Mouse (Mus musculus) G1E (cell line): ENCODE results near the gene Ppbp.

Experiments
- CTCF ChIP-seq: IDR thresholded peaks from 2 replicates; pipeline ENCODE4 v1.5.1; 2012; ENCODE audit warnings: low read depth, low read length, inconsistent platforms, mixed read lengths
- GATA1 ChIP-seq: IDR thresholded peaks from 2 replicates; pipeline ENCODE4 v1.6.1; 2012; ENCODE audit warnings: borderline replicate concordance, low read length, inconsistent platforms, mixed read lengths
- POLR2AphosphoS5 ChIP-seq: IDR thresholded peaks from 2 replicates; pipeline ENCODE4 v1.6.1; 2012; ENCODE audit warnings: low read depth, low read length, inconsistent platforms; ENCODE audit not compliant: insufficient replicate concordance
- TAL1 ChIP-seq: conservative IDR thresholded peaks from 2 replicates; pipeline ENCODE4 v1.6.1; 2012; ENCODE audit warnings: low read depth, low read length, inconsistent platforms, mixed read lengths

GRCm38 (mm10) chr5:90753934-90754333, 14.4 kb upstream of the Ppbp start:
- TF ChIP-seq CTCF (no peak), TAL1 (no peak), POLR2AphosphoS5 (no peak), GATA1 (no peak)
